Mouse (Mus musculus): Measurements from ENCODE around the gene Rxrg. TPM values are rescaled to one million over a fixed set of nuclear protein-coding genes. Genes with fewer than 3 reads are reported as not detected.

Gene Rxrg
- total and polyA plus RNA-seq, 2 experiments from 2014 or later = 25.9 to 43.3 TPM

DNA sequence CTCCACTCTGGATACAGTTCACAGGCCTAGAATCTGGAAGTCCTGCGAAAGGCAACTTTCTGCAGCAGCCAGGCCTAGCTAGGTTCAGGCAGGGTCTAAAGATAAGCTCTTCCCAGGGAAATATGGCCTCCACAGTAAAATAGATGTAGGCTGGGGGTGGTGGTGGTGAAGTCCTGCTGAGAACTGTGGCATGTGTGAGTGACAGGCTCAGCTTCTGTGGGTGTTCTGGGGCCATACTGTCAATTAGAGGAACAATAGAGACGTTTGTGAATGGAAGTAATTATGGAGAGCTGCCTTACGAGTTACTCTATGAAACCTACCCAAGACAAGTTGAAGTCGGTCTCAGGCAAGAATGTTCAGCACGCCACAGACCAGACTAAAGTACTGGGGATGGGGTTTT lies 65.0 kb downstream of the Rxrg start:
- H3K4me3 ChIP-seq (ENCODE audit: low read depth, low read length) = no peak overlapping the region
- H3K9ac ChIP-seq = no peak overlapping the region
- H3K4me1 ChIP-seq (ENCODE audit: insufficient read depth) = no peaks in the 10 kb centered on the region
- TF ChIP-seq CTCF (IDR thresholded peaks at IDR 0.05; ENCODE audit: low read depth) = no peak
- H3K36me3 ChIP-seq (ENCODE audit: insufficient read depth) = no peaks in the 10 kb centered on the region
- ATAC-seq = no peak
- no peak overlapping the region for H3K27ac ChIP-seq (ENCODE audit: low read depth, low read length)
- no peaks in the 10 kb centered on the region for H3K9me3 ChIP-seq (ENCODE audit: low read length)
- peaks cover 5% of the 10 kb centered on the region; the same call in 1 of the 2 replicates for H3K27me3 ChIP-seq (ENCODE audit: insufficient read depth, low read length)
- no peak overlapping the region for H3K4me2 ChIP-seq (ENCODE audit: low read depth)
- DNase-seq = no peak
- 33% methylated on average over 5 of the region's 5 CpGs for WGBS

DNA sequence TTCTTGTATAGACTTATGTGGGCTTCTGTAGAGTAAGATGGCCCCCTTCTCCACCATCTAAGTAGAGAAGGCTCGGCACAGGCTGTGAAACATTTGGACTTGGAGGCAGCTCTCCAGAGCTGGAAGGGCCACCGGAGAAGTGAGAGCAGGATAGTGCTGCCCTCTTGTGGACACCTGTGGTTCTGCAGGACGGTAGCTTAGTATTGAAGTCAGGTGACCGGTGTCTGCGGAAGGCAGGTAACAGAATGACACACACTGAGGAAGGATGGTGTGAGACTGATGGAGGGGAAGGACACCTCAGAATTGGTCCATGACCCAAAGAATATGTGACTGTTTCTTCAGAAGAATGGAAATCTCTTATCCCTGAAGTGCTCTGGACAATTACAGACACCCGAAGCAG lies 71.6 kb downstream of the Rxrg start:
- Histone ChIP-seq H3K9me3 (ENCODE audit: low read length) (no peaks in the 10 kb centered on the region), H3K4me3 (ENCODE audit: low read depth, low read length) (no peak overlapping the region), H3K4me2 (ENCODE audit: low read depth) (no peak overlapping the region), H3K27ac (ENCODE audit: low read depth, low read length) (no peak overlapping the region), H3K4me1 (ENCODE audit: insufficient read depth) (no peaks in the 10 kb centered on the region), H3K27me3 (ENCODE audit: insufficient read depth, low read length) (peaks cover 14% of the 10 kb centered on the region; the same call in 1 of the 2 replicates), H3K36me3 (ENCODE audit: insufficient read depth) (no peaks in the 10 kb centered on the region), H3K9ac (no peak overlapping the region)
- DNase-seq (peak; percentile 60), ATAC-seq (no peak)
- 33% methylated on average over 6 of the region's 6 CpGs for WGBS
- TF ChIP-seq CTCF (IDR thresholded peaks at IDR 0.05; ENCODE audit: low read depth) = peak; percentile 79

DNA sequence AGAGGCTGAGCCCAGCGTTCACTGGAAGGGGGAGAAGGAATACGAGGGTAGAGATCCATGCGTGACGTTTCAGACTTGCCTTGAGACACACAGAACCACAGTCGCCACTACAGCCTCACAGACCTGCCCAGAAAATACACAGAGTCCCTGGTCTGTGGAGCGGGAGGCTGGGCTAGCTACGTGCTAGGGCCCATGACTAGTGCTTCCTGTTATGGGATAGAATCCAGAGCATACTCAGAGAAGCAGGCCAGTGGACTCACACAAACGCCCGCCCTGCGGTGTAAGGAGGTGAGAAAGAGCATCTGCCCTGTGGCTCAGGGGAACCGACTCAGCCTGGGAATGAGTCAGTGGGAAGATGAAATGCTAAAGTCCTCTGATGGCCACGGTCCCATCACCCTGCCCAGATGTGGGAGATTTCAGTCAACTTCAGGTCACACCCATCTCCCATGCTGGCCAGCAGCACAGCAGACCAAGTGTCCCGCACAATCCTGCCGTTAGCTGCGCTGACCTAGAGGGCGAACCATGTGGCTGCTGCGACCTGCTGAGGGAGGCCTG lies 74.3 kb downstream of the Rxrg start:
- H3K27me3 ChIP-seq (ENCODE audit: insufficient read depth, low read length) = peaks cover 14% of the 10 kb centered on the region; the same call in 1 of the 2 replicates
- no peaks in the 10 kb centered on the region for H3K36me3 ChIP-seq (ENCODE audit: insufficient read depth)
- no peak for ATAC-seq
- no peak for DNase-seq
- no peak for TF ChIP-seq CTCF (IDR thresholded peaks at IDR 0.05; ENCODE audit: low read depth)
- no peaks in the 10 kb centered on the region for H3K4me1 ChIP-seq (ENCODE audit: insufficient read depth)
- H3K4me2 ChIP-seq (ENCODE audit: low read depth) = no peak overlapping the region
- H3K9ac ChIP-seq = no peak overlapping the region
- no peak overlapping the region for H3K4me3 ChIP-seq (ENCODE audit: low read depth, low read length)
- H3K9me3 ChIP-seq (ENCODE audit: low read length) = no peaks in the 10 kb centered on the region
- H3K27ac ChIP-seq (ENCODE audit: low read depth, low read length) = no peak overlapping the region
- WGBS = 28% methylated on average over 17 of the region's 17 CpGs

DNA sequence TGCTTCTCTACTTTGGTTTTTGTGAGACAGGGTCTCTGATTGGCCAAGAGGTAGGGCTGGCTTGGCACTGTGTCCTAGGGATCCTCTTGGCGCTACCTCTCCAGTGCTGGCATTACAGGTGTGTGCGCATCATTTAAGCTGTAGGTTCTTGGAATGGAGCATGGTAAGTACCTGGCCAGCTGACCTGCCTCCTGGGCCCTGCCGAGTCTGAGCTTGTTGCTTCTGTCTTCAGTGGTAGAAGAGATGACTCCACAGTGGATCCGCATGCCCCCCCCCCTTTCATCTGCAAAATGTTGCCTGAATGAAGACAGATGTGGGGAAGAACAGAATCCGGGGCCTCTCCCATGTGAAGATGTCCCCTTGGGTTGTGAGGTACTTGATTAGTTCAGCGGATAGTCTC lies 80.9 kb downstream of the Rxrg start:
- DNase-seq = no peak
- Histone ChIP-seq H3K4me1 (ENCODE audit: insufficient read depth) (no peaks in the 10 kb centered on the region), H3K9me3 (ENCODE audit: low read length) (peaks cover 5% of the 10 kb centered on the region), H3K27me3 (ENCODE audit: insufficient read depth, low read length) (no peaks in the 10 kb centered on the region), H3K4me3 (ENCODE audit: low read depth, low read length) (no peak overlapping the region), H3K27ac (ENCODE audit: low read depth, low read length) (no peak overlapping the region), H3K9ac (no peak overlapping the region), H3K4me2 (ENCODE audit: low read depth) (no peak overlapping the region), H3K36me3 (ENCODE audit: insufficient read depth) (no peaks in the 10 kb centered on the region)
- 92% methylated on average over 6 of the region's 6 CpGs for WGBS
- no peak for TF ChIP-seq CTCF (IDR thresholded peaks at IDR 0.05; ENCODE audit: low read depth)
- ATAC-seq = no peak

DNA sequence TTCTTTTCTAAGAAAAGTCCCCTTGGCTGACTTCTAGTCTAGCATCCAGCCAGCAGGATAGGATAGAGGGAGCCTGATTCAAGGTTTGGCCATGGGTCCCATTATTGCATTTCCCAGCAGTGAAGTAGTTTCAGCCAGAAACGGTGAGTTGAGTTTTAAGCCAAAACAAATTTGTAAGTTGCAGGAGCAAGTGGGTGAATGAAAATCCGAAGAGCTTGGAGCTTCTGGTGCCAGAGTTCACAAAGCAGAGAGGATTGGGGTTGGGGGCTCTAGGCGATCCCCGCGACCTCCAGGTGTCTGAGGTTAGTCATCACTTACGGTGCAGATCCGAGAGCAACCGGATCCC lies 89.8 kb downstream of the Rxrg start:
- no peak for ATAC-seq
- peaks cover 6% of the 10 kb centered on the region; the same call in 1 of the 2 replicates for H3K9me3 ChIP-seq (ENCODE audit: low read length)
- H3K9ac ChIP-seq = no peak overlapping the region
- H3K27me3 ChIP-seq (ENCODE audit: insufficient read depth, low read length) = peaks cover 64% of the 10 kb centered on the region
- H3K4me3 ChIP-seq (ENCODE audit: low read depth, low read length) = 0 out of 2 replicates have a peak overlapping the region, but pooled peaks have one; percentile 37
- H3K36me3 ChIP-seq (ENCODE audit: insufficient read depth) = no peaks in the 10 kb centered on the region
- TF ChIP-seq CTCF (IDR thresholded peaks at IDR 0.05; ENCODE audit: low read depth) = no peak
- WGBS = 2% methylated on average over 8 of the region's 8 CpGs
- no peak overlapping the region for H3K27ac ChIP-seq (ENCODE audit: low read depth, low read length)
- no peaks in the 10 kb centered on the region for H3K4me1 ChIP-seq (ENCODE audit: insufficient read depth)
- peak overlapping the region; percentile 58; the same call in 1 of the 2 replicates for H3K4me2 ChIP-seq (ENCODE audit: low read depth)
- DNase-seq = no peak

DNA sequence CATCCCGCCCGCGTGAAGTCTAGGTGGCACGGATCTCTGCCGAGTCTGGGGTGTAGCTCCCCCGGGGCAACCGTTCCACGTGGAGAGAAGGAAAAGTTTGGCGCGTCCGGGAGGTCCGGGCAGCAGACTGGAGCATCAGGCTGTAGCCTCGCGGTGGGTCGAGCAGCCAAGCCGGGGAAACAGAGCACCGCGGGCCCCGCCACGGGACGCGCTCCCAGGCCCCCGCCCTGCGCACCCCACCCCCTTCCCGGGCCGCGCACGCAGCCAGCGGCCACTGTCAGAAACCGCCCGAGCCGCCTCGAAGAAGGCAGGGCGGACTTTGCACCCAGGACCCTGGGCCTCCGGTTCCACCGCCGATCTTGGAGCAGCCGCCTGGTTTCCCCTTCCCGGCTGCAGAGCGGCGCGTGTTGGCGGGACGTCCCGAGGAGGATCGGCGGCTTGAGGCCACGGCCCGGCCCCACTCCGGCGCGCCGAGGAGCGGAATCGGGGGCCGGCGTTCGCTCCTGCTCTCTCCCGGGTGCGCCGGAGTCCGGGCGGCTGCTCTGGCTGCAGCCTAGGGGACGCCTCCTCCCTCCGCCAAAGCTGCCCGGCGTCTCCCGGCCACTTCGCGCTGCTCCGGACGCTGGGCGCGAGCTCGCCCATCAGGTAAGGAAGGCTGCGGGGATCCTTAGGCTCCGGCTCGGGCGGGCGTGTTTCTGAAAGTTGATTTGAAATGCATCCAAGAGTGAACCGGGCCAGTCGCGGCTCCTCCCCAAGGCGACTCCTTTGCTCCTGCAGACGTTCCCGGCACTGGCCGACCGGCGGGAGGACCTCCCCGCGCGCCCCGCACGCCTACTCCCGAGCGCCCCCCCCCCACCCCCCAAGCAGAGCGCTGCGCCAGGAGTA lies 90.4 kb downstream of the Rxrg start:
- ATAC-seq = peak; percentile 39
- Histone ChIP-seq H3K9me3 (ENCODE audit: low read length) (peaks cover 6% of the 10 kb centered on the region; the same call in 1 of the 2 replicates), H3K4me3 (ENCODE audit: low read depth, low read length) (peak overlapping the region; percentile 37), H3K27ac (ENCODE audit: low read depth, low read length) (no peak overlapping the region), H3K4me1 (ENCODE audit: insufficient read depth) (no peaks in the 10 kb centered on the region), H3K36me3 (ENCODE audit: insufficient read depth) (no peaks in the 10 kb centered on the region), H3K9ac (0 out of 2 replicates have a peak overlapping the region, but pooled peaks have one; percentile 10), H3K27me3 (ENCODE audit: insufficient read depth, low read length) (peaks cover 65% of the 10 kb centered on the region), H3K4me2 (ENCODE audit: low read depth) (peak overlapping the region; percentile 58)
- peak; percentile 25 for DNase-seq
- 2% methylated on average over 85 of the region's 98 CpGs for WGBS
- TF ChIP-seq CTCF (IDR thresholded peaks at IDR 0.05; ENCODE audit: low read depth) = no peak

DNA sequence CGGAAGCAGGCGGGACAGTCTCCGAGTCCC lies 90.9 kb downstream of the Rxrg start, which contains the start of gene Lmx1a:
Gene Lmx1a, plus strand, starts transcription at position 6 of the 30 bp plus-strand sequence.
- DNase-seq = no peak
- Histone ChIP-seq H3K9ac (0 out of 2 replicates have a peak within 1 kb of the TSS, but pooled peaks have one; percentile 10), H3K9me3 (ENCODE audit: low read length) (peaks cover 6% of the 10 kb centered on the region; the same call in 1 of the 2 replicates), H3K27ac (ENCODE audit: low read depth, low read length) (no peak within 1 kb of the TSS), H3K4me2 (ENCODE audit: low read depth) (peak within 1 kb of the TSS; percentile 58), H3K4me1 (ENCODE audit: insufficient read depth) (no peaks in the 10 kb centered on the region), H3K4me3 (ENCODE audit: low read depth, low read length) (peak within 1 kb of the TSS; percentile 37), H3K27me3 (ENCODE audit: insufficient read depth, low read length) (peaks cover 70% of the 10 kb centered on the region), H3K36me3 (ENCODE audit: insufficient read depth) (no peaks in the 10 kb centered on the region)
- WGBS = 0% methylated on average over 3 of the region's 3 CpGs
- no peak for TF ChIP-seq CTCF (IDR thresholded peaks at IDR 0.05; ENCODE audit: low read depth)
- ATAC-seq = no peak

Other genes with a start within 250 kb of the Rxrg start
- gene Aldh9a1, start 248.4 kb upstream of the Rxrg start, total RNA-seq (2014; rRNA removed) = 13.2 and 18.7 TPM in 2 replicates
- 26.3 and 36.7 TPM in 2 replicates for gene Aldh9a1, start 248.4 kb upstream of the Rxrg start, polyA plus RNA-seq (2015; fragmentation: Nextera tagmentation; extraction: Ambion mirVana)
- gene Mgst3, start 204.5 kb upstream of the Rxrg start, total RNA-seq (2014; rRNA removed) = 192 and 268 TPM in 2 replicates
- gene Mgst3, start 204.5 kb upstream of the Rxrg start, polyA plus RNA-seq (2015; fragmentation: Nextera tagmentation; extraction: Ambion mirVana) = 243 and 282 TPM in 2 replicates
- gene Lrrc52, start 131.6 kb upstream of the Rxrg start, total RNA-seq (2014; rRNA removed) = not detected in 2 replicates
- not detected in 2 replicates for gene Lrrc52, start 131.6 kb upstream of the Rxrg start, polyA plus RNA-seq (2015; fragmentation: Nextera tagmentation; extraction: Ambion mirVana)
- 1.2 and 5.2 TPM in 2 replicates for gene Lmx1a, start 90.9 kb downstream of the Rxrg start, total RNA-seq (2014; rRNA removed)
- gene Lmx1a, start 90.9 kb downstream of the Rxrg start, polyA plus RNA-seq (2015; fragmentation: Nextera tagmentation; extraction: Ambion mirVana) = 0.54 and 1.5 TPM in 2 replicates

Data from forebrain, postnatal 0 days (tissue).